Mouse (Mus musculus): ENCODE results near the gene Ust.
A peak's percentile ranks its signal among the peaks of the same experiment; 100 is the strongest.

DNA sequence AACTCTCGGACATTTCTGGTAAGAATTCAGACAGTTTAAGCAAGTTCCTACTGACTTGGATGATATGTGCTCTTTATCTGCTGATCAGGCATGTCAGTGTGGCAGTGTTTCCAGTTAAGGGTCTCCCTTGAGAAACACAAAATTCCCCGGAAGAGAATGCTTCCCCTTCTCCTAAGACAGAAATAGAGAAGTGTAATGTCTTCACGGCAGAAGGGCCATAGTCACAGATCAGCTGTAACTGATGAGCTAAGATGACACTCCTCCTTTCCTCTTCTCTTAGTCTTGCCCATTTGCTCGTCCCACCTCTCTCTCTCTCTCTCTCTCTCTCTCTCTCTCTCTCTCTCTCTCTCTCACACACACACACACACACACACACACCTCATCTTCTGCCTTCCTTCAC is 277.9 kb downstream of the Ust start:
- TF ChIP-seq CTCF (conservative IDR thresholded peaks at IDR 0.05 in 1 of 2, IDR thresholded peaks at IDR 0.05 in 1 of 2; ENCODE audit: low read depth in 2 of 2, low read length in 2 of 2) (no peak), TCF12 (IDR thresholded peaks at IDR 0.05; ENCODE audit: low read depth, low read length) (no peak), ZNF384 (IDR thresholded peaks at IDR 0.05; ENCODE audit: low read depth, low read length) (no peak), ETS1 (conservative IDR thresholded peaks at IDR 0.05; ENCODE audit: low read depth, low read length) (peak; percentile 46), MEF2A (IDR thresholded peaks at IDR 0.05; ENCODE audit: borderline replicate concordance, low read depth, low read length) (no peak), NRF1 (IDR thresholded peaks at IDR 0.05; ENCODE audit: low read depth, low read length) (no peak), TBP (conservative IDR thresholded peaks at IDR 0.05; ENCODE audit: low read depth, low read length) (no peak), POLR2A (IDR thresholded peaks at IDR 0.05; ENCODE audit: low read depth, low read length) (no peak), MAX (IDR thresholded peaks at IDR 0.05; ENCODE audit: low read length) (no peak), NELFE (IDR thresholded peaks at IDR 0.05; ENCODE audit: low read depth, low read length) (no peak), HCFC1 (IDR thresholded peaks at IDR 0.05; ENCODE audit: low read depth, low read length) (no peak)

Data from CH12.LX (cell line).